Mouse (Mus musculus): ENCODE measurements at regions not wholly inside any gene's neighbourhood (a gene's known extent, or its start where the extent isn't known, plus 50 kb on each side); places are given as distances from the start of the nearest gene placed in this dataset.

GRCm38 (mm10) chr10:17549711-17550637, 173.0 kb upstream of the Cited2 start:
- WGBS, result 81% methylated on average over 6 of the region's 6 CpGs
- DNase-seq (ENCODE audit: low read depth, low spot score), result no peak

GRCm38 (mm10) chr10:17550638-17551013, 172.4 kb upstream of the Cited2 start:
- no peak for DNase-seq (ENCODE audit: low read depth, low spot score)
- 96% methylated on average over 6 of the region's 6 CpGs for WGBS

- DNase-seq (ENCODE audit: low read depth, low spot score), result no peak
- 87% methylated on average over 6 of the region's 6 CpGs for WGBS
These were observed 171.1 kb upstream of the Cited2 start for GRCm38 (mm10) chr10:17551869-17552268.

GRCm38 (mm10) chr10:17552277-17552676, 170.7 kb upstream of the Cited2 start:
- DNase-seq (ENCODE audit: low read depth, low spot score), result no peak

- DNase-seq (ENCODE audit: low read depth, low spot score), result no peak
- WGBS, result 71% methylated on average over 4 of the region's 4 CpGs
These were observed 166.6 kb upstream of the Cited2 start for GRCm38 (mm10) chr10:17556391-17556790.

GRCm38 (mm10) chr10:17559370-17559955, 163.6 kb upstream of the Cited2 start:
- DNase-seq (ENCODE audit: low read depth, low spot score), result no peak
- WGBS, result 76% methylated on average over 5 of the region's 5 CpGs

GRCm38 (mm10) chr10:17559980-17560379, 163.0 kb upstream of the Cited2 start:
- no peak for DNase-seq (ENCODE audit: low read depth, low spot score)
- WGBS, result 64% methylated on average over 3 of the region's 3 CpGs

- no peak for DNase-seq (ENCODE audit: low read depth, low spot score)
- 83% methylated on average over 7 of the region's 7 CpGs for WGBS
These were observed 161.6 kb upstream of the Cited2 start for GRCm38 (mm10) chr10:17561466-17561865.

GRCm38 (mm10) chr10:17561977-17562376, 161.0 kb upstream of the Cited2 start:
- WGBS, result 83% methylated on average over 5 of the region's 5 CpGs
- no peak for DNase-seq (ENCODE audit: low read depth, low spot score)

- DNase-seq (ENCODE audit: low read depth, low spot score), result no peak
- 36% methylated on average over 7 of the region's 7 CpGs for WGBS
These were observed 160.3 kb upstream of the Cited2 start for GRCm38 (mm10) chr10:17562410-17563350.

GRCm38 (mm10) chr10:17563351-17563749, 159.7 kb upstream of the Cited2 start:
- DNase-seq (ENCODE audit: low read depth, low spot score), result no peak

GRCm38 (mm10) chr10:17564895-17565620, 158.0 kb upstream of the Cited2 start:
- DNase-seq (ENCODE audit: low read depth, low spot score), result no peak
- 81% methylated on average over 6 of the region's 6 CpGs for WGBS

More at GRCm38 (mm10) chr10:17563351-17563749, 159.7 kb upstream of the Cited2 start:
- WGBS, result 50% methylated on average over 4 of the region's 4 CpGs

- DNase-seq (ENCODE audit: low read depth, low spot score), result no peak
- WGBS, result 83% methylated on average over 5 of the region's 5 CpGs
These were observed 156.0 kb upstream of the Cited2 start for GRCm38 (mm10) chr10:17566975-17567374.

- 68% methylated on average over 3 of the region's 3 CpGs for WGBS
- DNase-seq (ENCODE audit: low read depth, low spot score), result no peak
These were observed 155.4 kb upstream of the Cited2 start for GRCm38 (mm10) chr10:17567631-17568030.

- 38% methylated on average over 6 of the region's 6 CpGs for WGBS
- peak; percentile 85 for DNase-seq (ENCODE audit: low read depth, low spot score)
These were observed 153.4 kb upstream of the Cited2 start for GRCm38 (mm10) chr10:17569577-17570113.

GRCm38 (mm10) chr10:17574894-17575293, 148.1 kb upstream of the Cited2 start:
- no peak for DNase-seq (ENCODE audit: low read depth, low spot score)
- WGBS, result 40% methylated on average over 3 of the region's 3 CpGs

- 39% methylated on average over 10 of the region's 10 CpGs for WGBS
- DNase-seq (ENCODE audit: low read depth, low spot score), result no peak
These were observed 147.3 kb upstream of the Cited2 start for GRCm38 (mm10) chr10:17575448-17576332.

GRCm38 (mm10) chr10:17576333-17576750, 146.7 kb upstream of the Cited2 start:
- no peak for DNase-seq (ENCODE audit: low read depth, low spot score)
